Mouse (Mus musculus) spleen, postnatal 36 days (tissue): Measurements from ENCODE around the gene Topbp1.

ENCODE experiments used
- DNase-seq, 2 experiments: peaks; one replicate each; pipeline ENCODE4 v3.0.0; 2022; ENCODE audit warnings: low spot score in 2 of 2, mixed read lengths in 1 of 2

Topbp1 gene

GRCm38 (mm10) chr9:103385600-103385999 is 80.6 kb downstream of the Topbp1 start:
- DNase-seq = no peak

- no peak for DNase-seq
Observed at GRCm38 (mm10) chr9:103386573-103386972, 81.6 kb downstream of the Topbp1 start.

GRCm38 (mm10) chr9:103387011-103387653 is 82.1 kb downstream of the Topbp1 start:
- DNase-seq = no peak

GRCm38 (mm10) chr9:103389261-103389660 is 84.2 kb downstream of the Topbp1 start:
- DNase-seq = no peak

GRCm38 (mm10) chr9:103391796-103392372 is 86.9 kb downstream of the Topbp1 start:
- no peak for DNase-seq

GRCm38 (mm10) chr9:103393256-103393655 is 88.2 kb downstream of the Topbp1 start:
- DNase-seq = no peak

GRCm38 (mm10) chr9:103398509-103399157 is 93.6 kb downstream of the Topbp1 start:
- no peak for DNase-seq
